Mouse (Mus musculus) R1 (cell line): ENCODE measurements around the gene Anapc15-ps.
A peak's percentile ranks its signal among the peaks of the same experiment; 100 is the strongest.

Experiments
- DNase-seq: peaks from one replicate; pipeline ENCODE4 v3.0.0-alpha.2; 2018; ENCODE audit warnings: low read depth, low spot score

Anapc15-ps gene

DNA sequence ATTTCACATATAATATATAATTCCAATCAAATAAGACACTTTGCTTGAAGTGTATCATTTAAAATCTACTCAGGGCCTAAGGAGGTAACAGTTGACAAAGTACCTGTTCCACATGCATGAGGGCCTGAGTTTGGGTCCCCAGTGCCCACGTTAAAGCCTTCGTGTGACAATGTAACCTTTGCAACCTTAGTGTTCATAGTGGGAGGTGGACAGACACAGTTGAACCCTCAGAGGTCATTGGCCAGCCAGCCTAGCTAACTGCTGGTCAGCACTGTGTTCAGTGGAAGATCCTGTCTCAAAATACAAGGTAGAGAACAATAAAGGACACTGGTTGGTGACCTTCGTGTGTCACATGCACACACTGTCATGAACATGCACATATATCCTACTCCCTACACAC is 4.2 kb downstream of the Anapc15-ps start:
- no peak for DNase-seq

DNA sequence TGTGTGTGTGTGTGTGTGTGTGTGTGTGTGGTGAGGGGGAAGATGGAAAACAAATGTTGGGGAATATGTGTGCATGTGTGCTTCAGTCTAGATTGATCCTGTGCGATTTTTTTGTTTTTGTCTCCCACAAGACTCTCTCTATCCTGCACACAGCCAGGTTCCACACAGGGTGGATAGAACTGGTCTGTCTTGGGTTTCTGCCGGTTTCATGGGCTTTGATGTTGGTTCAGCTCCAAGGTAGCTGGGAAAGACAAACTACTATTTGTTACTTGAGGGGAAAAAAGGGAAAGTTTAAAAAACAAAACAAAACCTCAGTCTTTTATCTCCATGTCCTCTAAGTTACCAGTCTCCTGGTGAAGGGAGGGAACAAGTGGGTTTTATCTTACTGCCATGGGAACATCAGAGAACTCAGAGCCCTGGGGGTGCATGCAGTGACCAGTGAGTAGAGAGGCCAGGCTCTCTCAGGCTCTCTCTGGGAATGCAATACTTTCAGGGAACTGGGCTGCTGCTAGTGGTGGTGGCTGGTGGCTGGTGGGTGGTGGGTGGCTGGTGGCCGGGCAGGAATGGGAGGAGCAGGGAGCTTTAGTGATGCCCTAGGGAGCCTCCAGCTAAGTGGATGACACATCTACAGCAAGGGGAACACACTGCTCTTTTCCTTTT is 5.8 kb downstream of the Anapc15-ps start:
- no peak for DNase-seq

DNA sequence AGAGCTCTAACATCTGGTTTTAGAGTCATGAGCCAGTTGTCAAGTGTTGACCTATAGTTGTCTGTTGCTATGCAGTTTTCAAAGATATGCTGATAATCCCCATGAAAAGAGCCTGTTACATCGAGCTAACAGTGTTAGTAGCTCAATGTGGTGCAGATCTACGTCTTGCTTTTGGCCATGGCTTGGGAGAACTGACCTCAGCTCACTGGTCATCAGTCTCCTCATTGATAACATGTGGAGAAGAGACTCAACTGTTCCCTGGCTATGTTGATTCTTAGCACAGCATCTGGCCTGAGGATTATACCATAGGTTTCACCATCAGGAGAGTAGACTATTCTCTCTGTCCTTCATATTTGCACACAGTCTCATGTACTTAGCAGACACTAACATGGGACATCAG is 6.5 kb downstream of the Anapc15-ps start:
- DNase-seq = no peak

DNA sequence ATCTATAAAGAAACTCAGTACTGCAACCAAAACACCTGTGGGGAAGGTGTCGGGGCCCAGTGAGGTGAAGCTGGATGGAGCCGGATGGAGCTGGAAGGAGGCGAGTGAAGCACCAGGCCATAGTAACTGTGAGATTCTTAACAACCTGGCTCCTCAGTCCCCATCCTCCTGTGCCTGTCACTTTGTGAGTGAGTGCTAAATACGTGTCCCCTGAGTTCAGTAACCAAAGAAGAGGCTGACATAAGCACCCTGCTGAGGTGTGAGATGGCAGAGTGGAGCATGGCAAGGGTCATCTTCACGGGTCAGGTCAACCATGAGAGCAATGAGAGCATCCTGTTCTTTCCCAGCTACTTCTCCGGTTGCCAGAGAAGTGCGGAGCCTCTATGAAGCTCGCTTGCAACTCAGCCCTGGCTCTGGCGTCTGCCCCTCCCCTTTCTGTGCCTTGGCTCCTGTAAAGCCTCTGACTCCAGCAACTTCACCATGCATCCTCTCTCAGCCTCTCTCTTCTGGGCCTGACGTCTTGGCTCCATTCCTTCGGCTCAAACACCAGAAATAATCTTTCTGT is 7.7 kb downstream of the Anapc15-ps start:
- DNase-seq = no peak

DNA sequence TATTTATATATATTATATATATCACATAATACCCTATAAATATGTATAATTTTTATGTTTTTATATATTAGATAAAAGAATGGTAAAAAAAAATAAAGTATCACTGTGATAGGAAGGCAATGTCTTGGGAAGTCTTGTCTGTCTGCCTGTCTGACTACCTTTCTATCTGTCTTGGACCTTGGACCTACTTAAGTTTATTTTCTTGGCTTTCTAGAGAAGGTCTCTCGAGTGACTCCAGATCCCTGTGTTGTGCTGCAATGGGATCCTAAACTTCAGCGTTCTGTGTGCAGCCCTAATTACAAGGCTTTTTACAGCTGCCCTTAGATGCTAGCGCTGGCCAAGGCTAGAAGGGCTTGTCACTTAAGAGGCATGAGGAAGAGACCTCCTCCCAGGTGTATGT is 8.6 kb downstream of the Anapc15-ps start:
- DNase-seq = no peak

DNA sequence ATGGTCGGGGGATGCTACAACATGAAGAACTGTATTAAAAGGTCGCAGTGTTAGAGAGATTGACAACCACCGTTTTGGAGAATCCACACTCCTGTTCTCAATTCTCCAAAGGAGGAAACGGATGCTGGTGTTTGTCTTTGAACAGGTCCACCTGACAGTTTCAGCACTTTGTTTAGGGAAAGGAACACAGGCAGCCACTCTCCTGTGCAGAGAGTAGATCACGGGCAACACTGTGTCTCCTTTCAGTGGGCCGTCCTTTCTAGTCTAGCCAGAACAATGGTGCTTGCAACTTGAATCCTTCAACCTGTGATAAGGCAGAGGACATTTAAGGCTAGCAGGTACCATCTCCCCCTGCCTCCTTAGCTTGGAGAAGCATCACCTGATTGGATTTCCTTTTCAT is 12.9 kb downstream of the Anapc15-ps start:
- peak; percentile 59 for DNase-seq

DNA sequence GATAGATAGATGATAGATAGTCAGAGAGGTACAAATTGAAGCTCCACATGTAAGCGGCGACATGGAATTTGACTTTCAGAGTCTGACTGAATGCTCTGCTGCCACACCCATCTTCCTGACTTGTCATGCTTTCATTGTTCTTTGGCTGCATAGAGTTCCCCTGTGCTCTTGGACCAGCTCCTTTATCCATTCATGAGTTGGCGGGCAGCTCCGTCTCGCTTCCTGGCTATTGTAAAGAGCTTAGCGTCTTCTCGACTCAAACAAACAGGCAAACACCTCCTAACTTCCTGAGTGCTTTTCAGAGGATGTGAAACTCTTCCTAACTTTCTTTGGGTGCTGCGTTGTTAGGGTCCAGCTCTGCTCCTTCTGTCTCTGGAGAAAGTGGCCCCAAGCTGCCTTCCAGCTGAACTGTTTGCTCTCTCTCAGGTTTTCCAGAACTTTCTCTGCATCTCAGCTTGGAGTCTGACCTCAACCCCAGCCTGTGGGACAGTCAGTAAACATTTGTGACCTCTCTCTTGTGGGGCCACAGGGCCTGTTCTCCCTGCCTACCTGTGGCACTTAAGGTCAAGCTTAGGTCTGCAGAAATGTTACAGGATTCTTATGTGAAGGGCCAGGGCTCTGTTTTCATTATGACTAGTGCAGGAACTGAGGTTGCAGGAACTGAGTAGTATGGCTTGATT is 13.6 kb downstream of the Anapc15-ps start:
- peak; percentile 97 for DNase-seq

DNA sequence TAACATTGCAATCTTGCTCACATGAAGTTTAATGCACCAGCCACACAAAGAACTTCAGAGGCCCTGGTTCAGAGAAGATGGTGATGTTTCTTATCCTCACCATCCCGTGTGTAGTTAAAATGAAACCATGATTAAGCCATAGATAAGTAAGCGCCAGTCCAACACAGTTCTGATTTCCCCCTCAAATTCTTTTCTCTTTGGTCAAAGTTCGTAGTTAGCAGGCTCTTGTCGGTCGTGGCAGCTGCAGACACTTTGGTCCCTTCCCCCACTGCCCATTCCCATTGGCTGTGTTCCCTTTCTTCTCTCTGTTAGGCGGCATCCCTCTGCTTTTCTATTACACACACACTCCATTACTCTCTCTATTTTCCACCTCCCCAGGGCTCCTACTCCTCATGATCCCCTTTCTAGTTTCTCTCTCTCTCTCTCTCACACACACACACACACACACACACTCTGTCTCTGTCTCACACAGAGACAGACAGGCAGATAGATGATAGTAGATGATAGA is 14.4 kb downstream of the Anapc15-ps start:
- peak; percentile 40 for DNase-seq

DNA sequence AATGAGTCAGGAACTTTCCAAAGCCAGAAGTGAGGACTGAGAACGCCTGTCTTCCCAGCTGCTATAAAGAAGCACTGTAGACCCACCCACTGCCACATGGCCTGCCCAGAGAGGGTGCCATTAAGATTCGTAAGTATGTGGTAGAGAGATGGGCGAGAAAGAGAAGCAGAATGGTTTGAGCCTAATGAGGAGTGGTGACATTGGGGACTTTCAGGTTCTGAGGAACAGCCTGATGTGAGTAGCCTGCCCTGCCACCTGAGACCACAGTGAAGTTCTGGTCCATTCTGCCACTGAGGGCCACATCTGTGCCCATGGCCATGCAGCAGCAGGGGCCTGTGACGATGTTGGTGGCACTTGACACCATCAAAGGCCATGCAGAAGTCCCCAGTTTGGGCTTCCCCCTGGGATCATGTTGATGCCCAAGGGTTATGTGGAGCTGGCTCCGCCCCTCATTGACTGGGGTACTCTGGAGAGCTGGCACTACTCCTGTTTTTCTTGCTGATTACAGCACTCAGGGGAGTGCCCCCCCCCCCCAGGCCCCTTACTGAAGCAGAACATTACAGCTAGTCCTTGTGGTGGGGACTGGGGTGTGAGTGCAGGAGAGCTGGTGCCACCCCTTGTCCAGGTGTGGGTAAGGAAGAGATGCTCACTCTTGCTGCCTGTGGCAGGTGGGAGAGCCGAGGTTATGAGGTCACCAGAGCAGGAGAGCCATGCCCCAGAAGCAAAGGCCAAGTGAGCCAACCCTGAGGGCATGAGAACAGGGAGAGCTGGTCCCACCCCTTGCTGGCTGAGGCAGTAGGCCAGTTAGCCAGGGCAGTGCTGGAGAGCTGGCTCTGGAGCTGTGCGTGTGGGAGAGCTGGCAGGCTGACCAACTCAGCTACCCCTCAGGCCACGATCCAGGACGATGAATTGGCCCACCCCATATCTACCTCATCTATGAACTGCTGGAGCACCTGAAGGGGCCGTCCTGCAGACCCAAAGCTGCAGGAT is 16.7 kb downstream of the Anapc15-ps start:
- no peak for DNase-seq

DNA sequence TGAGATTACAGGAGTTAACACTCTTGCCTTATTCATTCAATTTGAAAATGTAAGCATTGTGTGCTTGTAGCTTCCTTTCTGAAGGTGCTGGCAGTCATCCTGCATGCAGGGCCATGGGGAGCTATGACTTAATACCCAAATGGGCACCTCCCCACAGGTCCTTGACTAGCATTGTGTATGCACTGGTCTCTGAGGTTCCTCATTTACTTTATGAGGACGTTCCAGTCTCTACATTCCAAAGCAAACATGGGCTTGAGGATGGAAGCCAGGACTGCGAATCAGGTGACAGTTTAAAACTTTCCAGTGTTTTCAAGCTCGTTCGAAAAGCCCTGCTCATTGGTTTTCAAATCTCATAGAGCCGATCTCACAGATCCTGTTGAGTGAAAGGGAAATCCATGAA is 21.1 kb downstream of the Anapc15-ps start:
- DNase-seq = no peak

DNA sequence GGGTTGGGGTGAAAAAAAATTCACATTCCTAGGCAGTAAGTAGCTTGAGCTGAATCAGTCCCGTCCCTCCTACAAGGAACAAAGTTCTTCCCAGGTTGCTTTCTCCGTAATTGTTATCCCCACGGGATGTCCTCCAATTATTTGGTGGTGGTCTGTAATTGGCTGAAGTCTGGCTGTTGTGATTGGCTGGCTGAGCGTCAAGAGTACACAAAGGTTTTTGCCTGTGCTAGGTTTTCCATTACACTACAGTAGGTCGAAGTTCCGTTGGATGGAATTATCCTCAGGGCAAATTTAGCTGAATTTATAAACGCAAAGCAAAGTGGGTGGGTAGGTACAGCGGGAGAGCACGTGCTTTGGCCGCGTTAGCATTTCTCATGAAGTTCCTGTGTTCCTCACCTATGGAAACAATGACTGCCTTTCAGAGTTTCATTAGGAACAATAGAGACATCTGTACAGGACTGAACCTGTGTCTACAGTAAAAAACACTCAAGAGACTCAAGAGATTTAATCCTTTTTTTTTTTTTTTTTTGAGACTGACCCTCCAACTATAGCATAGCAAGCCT is 24.8 kb downstream of the Anapc15-ps start:
- peak; percentile 49 for DNase-seq

DNA sequence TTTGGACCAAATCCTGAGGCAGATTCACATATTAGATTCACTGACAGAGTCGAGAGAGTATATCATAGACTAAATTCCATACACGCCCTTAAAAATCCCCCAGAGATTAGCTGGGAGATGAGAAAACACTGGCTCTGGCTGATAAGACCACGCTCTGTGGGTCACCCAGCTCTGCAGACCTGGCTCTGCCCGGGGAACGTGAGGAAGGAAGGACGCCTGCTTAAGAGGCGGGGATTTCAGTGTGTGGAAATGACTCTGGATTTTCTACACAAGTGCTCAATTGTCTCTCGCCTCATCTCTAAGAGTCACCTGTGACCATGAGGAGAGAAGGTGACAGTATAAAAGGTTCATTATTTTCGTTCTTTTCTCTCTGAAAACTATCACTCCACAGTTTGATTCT is 26.1 kb downstream of the Anapc15-ps start:
- no peak for DNase-seq

DNA sequence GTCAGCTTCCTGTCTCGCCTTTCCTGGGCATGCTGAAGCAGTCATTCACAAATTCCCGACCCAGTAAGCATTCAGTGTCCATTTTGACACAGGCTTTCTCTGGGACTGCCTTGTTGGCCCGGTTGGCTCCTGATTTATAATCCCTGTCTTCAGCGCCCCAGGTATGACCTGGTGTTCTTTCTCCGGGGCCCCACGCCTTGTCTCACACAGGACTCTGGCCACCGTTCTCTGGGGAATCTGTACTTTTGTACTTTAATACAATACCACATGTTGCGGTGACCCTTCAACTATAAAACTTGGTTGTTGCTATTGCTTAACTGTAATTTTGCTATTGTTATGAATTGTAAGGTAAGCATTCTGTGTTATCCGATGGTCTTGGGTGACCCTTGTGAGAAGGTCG is 26.7 kb downstream of the Anapc15-ps start:
- no peak for DNase-seq

DNA sequence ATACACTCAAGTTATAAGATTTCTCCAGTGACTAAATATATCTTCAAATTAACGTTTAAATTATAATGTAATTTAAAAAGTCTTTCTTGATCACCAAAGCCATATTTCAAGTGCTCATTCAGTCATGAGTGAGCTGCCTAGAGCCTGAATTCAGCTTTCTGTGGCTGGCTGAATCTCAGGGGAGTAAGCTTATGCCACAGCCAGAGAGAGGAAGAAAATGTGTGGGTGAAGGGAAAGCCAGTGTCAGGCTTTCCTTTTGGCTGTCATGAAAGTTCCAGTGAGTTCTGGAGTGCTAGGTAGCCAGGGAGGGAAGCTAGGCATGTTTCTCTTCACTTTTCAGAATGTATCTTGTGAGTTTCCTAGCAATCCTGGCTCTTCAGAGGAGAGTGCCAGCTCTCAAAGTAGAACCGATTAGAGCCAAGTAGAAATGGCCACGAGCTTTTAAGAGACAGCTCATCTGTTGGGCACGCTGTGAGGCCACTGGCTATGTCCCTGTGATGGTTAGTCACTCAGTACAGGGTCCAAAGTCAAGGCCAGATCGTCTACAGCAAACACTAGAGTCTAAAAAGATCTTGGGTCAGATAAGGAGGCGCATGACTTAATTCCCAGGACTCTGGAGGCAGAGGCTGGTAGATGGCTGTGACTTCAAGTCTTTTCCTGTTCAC is 29.4 kb downstream of the Anapc15-ps start:
- DNase-seq = no peak

DNA sequence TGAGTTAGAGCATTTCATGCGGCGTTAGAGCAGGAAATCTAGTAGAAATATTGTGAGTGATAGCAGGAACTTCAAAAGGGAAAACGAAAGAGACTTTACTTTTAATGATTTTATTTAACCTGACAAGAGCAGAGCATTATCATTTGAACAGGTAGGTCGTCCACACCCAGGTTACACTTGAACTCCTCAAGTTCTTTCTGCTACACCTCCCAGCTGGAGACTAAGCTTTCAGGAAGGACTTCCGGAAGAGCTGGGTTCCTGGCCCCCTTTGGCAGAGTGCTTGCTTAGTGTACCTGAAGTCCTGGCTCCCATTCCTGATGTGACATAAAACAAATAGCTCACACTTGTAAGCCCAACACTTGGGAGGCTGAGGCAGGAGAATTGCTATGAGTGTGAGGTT is 30.2 kb downstream of the Anapc15-ps start:
- peak; percentile 93 for DNase-seq

DNA sequence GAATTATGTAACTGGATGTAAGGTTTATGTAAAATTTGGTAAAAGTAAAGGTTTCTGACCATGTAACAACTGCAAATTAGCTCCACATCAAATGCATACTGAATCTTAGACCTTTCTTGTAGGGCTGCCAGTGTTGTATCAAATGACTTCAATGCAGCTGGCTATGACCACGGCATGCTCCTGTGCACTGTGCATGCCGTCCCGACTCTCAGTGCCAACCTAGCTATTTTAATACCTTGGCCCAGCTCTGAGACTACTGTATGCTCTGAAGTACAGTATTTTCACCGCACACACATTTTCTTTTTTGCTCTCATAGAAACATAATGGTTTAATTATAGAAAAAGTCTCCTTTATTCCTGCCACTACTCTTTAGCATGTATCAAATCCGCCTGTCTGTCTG is 31.9 kb downstream of the Anapc15-ps start:
- DNase-seq = no peak

DNA sequence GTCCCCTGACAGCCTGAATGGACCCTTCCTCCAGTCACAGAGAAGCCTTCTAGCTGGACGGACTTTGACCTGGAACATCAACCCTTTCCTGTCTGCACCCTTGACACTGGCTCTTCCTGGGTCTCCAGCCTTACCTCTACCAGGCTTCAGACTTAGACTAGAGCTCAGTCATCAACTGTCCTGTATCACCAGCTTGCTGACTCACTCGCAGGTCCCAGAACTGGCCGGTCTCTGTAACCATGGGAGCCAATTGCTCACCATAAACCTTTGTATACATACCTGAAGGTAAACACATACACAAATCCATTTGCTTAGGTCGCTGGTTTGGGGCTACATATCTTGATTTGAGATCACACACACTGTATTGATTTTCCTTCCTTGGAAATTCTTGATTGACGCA is 33.8 kb downstream of the Anapc15-ps start:
- no peak for DNase-seq

DNA sequence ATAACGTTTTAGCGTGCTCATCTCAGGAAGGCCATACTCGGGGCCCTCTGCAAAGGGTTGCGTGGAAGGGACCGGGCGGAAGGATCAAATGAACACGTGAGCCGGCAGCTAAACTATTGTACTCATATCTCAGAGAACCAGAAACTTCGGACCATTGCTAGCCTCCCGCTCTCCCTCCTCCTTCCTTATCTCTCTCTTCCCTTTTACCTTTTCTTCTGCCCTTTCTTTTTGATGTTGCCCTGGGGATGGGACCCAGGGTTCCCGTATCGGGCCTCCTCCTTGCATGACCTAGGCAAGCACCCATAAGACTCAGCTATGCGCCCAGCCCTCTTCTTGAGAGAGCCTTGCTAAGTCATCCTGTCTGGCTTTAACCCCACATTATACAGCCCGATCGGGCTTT is 38.5 kb downstream of the Anapc15-ps start:
- peak; percentile 53 for DNase-seq

DNA sequence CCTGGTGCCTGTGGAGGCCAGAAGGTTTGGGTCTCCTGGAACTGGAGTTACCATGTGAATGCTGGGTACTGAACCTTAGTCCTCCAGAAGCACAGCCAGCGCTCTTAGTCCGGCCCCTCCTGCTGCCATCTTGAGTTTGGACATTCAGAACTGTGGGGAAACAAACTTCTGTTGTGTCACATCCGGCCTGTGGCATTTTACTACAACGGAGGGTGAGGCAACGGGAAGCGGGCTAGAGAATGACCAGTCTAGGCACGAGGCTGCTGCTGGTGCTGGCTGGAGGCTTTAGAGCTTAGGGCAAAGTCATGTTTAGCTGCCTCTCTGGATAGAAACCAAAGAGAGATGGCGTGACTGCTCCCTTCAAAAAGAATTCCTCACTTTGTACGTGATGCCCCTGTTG is 39.0 kb downstream of the Anapc15-ps start:
- DNase-seq = no peak

DNA sequence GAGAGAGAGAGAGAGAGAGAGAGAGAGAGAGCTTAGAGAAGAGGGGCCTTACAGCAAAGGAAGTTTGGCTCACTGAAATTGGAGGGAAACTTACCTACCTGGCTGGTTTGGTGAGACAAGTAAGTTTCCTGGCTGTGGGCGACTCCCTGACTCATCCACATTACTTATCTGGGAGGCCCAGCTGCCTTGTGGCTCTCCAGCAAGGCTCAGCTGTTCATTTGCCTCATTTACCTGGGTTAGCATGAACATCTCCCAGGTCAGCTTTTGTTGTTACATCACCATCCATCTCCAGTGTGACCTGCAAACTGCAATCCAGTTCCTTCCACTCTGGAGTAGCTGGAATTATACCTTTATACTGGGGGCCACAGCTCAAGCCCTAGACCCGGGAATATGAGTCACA is 41.7 kb downstream of the Anapc15-ps start:
- no peak for DNase-seq
